Mouse (Mus musculus): ENCODE measurements around the gene Stra6l. TPM values are rescaled to one million over a fixed set of nuclear protein-coding genes. Genes with fewer than 3 reads are reported as not detected.

Stra6l gene
- total RNA-seq, 2 experiments from 2014 or later = not detected

DNA sequence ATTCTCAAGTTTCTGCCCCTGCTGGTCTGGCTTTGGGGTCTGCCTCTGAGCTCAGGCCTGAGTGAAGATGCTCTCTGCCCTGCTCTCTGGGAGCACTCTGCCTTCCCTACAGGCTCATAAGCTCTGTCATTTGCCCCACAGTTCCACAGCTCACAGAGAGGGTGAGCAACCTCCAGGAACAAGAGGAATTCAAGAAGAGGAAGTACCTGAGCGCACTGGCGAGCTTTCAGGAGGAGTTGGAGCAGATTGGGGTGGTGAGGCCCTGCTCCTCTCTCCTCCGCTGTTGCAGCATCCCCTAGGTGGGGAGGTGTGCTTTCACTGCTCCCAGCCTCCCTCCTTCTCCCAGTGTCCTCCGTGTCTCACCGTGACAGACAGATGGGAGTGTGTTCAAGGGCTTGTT, 49.9 kb downstream of the Stra6l start:
- no peak for ATAC-seq (replicated peaks; ENCODE audit: low FRiP score, low TSS enrichment, poor library complexity, severe bottlenecking)

GRCm38 (mm10) chr4:45909256-45909655, 60.8 kb downstream of the Stra6l start:
- no peak for ATAC-seq (replicated peaks; ENCODE audit: low FRiP score, low TSS enrichment, poor library complexity, severe bottlenecking)

- ATAC-seq (replicated peaks; ENCODE audit: low FRiP score, low TSS enrichment, poor library complexity, severe bottlenecking) = no peak
Measured at GRCm38 (mm10) chr4:45909924-45910323, 61.5 kb downstream of the Stra6l start.

GRCm38 (mm10) chr4:45911256-45911655, 62.8 kb downstream of the Stra6l start:
- no peak for ATAC-seq (replicated peaks; ENCODE audit: low FRiP score, low TSS enrichment, poor library complexity, severe bottlenecking)

DNA sequence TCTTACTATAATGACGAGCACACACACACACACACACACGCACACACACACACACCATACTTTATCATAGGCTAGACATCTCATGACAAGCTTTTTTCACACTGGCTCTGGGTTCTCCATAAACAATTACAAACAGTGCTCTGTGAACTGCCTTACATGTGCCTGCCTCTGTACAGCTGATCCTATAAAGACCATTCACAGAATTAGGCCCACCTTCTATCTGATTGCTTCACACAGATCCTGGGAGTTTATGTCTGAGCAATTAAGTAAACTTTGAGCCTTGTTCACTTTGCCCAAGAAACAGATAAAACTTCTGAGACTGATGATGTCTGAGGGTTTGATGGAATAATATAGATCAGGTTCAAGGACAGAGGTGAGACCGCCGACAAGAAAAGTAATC, 63.4 kb downstream of the Stra6l start:
- no peak for ATAC-seq (replicated peaks; ENCODE audit: low FRiP score, low TSS enrichment, poor library complexity, severe bottlenecking)

DNA sequence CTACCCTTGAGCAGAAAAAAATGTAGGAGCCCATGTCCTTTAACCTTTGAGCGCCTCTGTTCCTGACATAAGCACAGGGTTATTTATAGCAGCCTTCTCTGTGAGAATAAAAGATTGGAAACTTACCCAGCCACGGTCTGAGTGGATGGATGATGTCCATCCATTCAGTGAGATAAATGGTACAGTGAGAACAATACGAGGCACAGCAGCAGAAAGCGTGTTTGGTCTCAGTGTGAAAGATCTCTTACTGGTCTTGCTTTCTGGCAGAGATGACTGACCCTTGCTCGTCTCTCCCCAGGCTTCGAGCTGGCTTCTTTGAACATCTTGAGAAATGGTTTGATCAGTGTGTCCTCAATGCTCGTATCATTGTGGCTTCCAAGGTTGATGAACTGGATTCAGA, 68.6 kb downstream of the Stra6l start:
- ATAC-seq (replicated peaks; ENCODE audit: low FRiP score, low TSS enrichment, poor library complexity, severe bottlenecking) = no peak

GRCm38 (mm10) chr4:45921663-45922435, 73.4 kb downstream of the Stra6l start:
- no peak for ATAC-seq (replicated peaks; ENCODE audit: low FRiP score, low TSS enrichment, poor library complexity, severe bottlenecking)

GRCm38 (mm10) chr4:45924011-45924410, 75.5 kb downstream of the Stra6l start:
- ATAC-seq (replicated peaks; ENCODE audit: low FRiP score, low TSS enrichment, poor library complexity, severe bottlenecking) = no peak

- no peak for ATAC-seq (replicated peaks; ENCODE audit: low FRiP score, low TSS enrichment, poor library complexity, severe bottlenecking)
Measured at GRCm38 (mm10) chr4:45928561-45928960, 80.1 kb downstream of the Stra6l start.

Other genes starting within 250 kb of the Stra6l start
- not detected in 2 replicates for gene Aldh1b1, start 49.6 kb upstream of the Stra6l start, total RNA-seq (2014; fragmentation: Nextera tagmentation)
- gene Aldh1b1, start 49.6 kb upstream of the Stra6l start, total RNA-seq (2017) = 0.75 and 3.8 TPM in 2 replicates
- not detected in 2 replicates for gene Igfbpl1, start 21.7 kb upstream of the Stra6l start, total RNA-seq (2014; fragmentation: Nextera tagmentation)
- gene Igfbpl1, start 21.7 kb upstream of the Stra6l start, total RNA-seq (2017) = not detected in 2 replicates
- gene Ccdc180, start 41.6 kb downstream of the Stra6l start, total RNA-seq (2014; fragmentation: Nextera tagmentation) = 0.96 TPM in 1 of 2 replicates, not detected in the other
- not detected in 2 replicates for gene Ccdc180, start 41.6 kb downstream of the Stra6l start, total RNA-seq (2017)
- 9.0 and 16.6 TPM in 2 replicates for gene Tdrd7, start 116.7 kb downstream of the Stra6l start, total RNA-seq (2014; fragmentation: Nextera tagmentation)
- 7.7 and 10.3 TPM in 2 replicates for gene Tdrd7, start 116.7 kb downstream of the Stra6l start, total RNA-seq (2017)
- gene Tmod1, start 190.3 kb downstream of the Stra6l start, total RNA-seq (2014; fragmentation: Nextera tagmentation) = 0.39 and 0.40 TPM in 2 replicates
- 1.3 TPM in 1 of 2 replicates, not detected in the other for gene Tmod1, start 190.3 kb downstream of the Stra6l start, total RNA-seq (2017)

Data from megakaryocyte-erythroid progenitor cell, adult 5-6 weeks (primary cell).